Mouse (Mus musculus): ENCODE measurements around the gene Ddi2. TPM values are rescaled to one million over a fixed set of nuclear protein-coding genes. Genes with fewer than 3 reads are reported as not detected.

Ddi2 gene
- total RNA-seq, 2 experiments from 2014 or later, result 42.4 to 50.2 TPM

DNA sequence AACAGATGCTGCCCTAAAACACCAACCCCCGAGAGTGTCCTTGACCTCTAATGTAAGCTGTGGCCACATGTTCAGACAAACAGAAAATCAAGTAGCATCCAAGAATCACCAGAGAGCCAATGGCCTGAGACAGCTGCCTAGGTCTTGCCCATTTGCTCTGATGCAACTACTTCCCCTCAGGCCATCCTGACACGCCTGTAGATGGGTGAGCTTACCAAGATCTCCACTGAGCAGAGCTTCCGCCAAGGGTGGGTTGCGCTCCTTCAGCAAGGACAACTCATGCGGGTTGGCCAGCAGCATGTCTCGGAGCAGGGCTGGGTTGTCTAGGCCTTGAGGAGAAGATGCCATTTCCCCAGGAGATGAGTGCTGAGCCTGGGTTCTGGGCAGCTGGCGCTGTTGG lies 15.2 kb downstream of the Ddi2 start:
- DNase-seq (ENCODE audit: low spot score in 2 of 2), result no peak

DNA sequence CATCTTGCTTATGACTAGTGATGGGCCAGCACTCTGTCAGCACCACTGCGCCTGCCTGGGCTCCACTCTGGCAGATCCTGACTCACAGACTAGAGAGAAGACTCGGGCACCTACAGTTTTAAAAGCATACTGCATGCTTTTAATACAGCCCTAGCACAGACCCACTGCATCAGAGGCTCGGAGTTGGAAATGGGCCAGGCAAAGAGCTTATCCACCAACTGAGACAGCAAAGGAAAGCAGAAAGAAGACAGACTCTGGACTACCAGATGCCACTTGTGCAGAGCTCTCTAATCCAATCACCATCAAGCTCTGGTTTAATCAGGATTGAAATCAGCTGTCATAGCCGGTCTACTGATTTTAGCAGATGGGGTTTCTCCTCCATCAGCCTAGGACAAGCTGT lies 17.9 kb downstream of the Ddi2 start:
- no peak for DNase-seq (ENCODE audit: low spot score in 2 of 2)

DNA sequence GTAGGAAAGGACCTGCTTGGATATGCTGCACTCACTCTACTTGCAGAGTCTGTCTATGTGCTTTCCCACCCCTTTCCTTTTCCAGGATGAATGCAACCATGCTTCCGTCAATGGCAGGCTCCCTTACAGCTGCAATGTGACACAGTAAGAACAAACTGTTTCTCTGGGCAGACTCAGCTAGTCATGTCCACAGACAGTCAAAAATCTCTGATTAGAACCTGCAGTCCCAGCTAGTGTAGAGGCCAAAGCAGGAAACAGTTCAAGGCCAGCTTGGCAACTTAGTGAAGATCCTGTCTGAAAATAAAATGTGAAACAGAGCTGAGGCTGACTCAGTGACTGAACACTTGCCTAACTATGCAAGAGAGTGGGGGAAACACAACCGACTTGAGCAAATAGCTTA lies 18.6 kb downstream of the Ddi2 start:
- no peak for DNase-seq (ENCODE audit: low spot score in 2 of 2)

DNA sequence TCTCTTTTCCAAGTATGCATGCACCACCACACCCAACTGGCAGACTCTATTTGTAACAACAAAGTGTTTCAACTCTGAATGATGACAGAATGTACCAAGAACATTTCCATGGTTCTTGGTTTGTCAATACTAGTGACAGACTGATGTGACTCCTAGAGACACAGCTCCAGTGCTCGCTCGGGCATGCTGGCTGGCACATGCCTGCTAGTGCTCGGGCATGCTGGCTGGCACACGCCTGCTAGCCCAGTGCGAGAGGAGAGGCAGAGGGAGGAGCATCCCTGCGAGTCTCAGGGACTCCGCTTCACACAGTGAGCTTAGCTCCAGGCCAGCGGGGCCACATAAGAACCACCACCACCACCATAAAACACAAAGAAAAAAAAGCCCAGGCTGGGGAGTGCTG lies 28.5 kb downstream of the Ddi2 start:
- no peak for DNase-seq (ENCODE audit: low spot score in 2 of 2)

DNA sequence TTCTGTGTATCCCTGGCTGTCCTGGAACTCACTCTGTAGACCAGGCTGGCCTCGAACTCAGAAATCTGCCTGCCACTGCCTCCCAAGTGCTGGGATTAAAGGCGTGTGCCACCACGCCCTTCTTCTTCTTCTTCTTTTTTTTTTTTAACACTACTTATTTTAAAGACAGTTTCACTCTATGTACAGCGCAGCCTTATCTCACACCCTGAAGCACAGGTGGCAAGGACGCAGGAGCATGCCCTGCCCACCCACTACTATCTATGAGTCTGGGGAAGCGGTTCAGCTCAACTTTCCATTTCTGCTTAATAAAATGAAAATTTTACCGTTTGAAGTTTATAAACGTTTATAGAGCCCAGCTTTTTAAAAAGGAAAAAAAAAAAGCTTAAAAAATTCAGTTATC lies 34.7 kb downstream of the Ddi2 start:
- no peak for DNase-seq (ENCODE audit: low spot score in 2 of 2)

DNA sequence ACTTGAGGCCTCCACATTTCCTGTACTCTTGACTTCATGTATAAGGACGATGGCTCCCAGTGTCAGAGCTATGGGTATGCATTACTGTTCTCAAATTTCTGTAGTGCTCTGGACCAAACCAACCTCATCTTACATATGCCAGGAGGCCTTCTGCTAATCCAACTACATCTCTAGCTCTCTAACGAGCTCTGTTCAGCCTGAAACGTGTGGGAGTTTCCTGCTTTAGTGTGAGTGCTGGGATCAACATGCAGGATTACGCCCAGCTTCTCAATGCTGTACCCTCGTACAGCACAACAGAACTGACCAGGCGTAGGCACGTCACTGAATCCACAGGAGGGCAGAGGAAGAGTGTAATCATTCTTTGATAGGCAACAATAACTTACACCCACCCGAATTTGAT lies 36.7 kb downstream of the Ddi2 start:
- no peak for DNase-seq (ENCODE audit: low spot score in 2 of 2)

DNA sequence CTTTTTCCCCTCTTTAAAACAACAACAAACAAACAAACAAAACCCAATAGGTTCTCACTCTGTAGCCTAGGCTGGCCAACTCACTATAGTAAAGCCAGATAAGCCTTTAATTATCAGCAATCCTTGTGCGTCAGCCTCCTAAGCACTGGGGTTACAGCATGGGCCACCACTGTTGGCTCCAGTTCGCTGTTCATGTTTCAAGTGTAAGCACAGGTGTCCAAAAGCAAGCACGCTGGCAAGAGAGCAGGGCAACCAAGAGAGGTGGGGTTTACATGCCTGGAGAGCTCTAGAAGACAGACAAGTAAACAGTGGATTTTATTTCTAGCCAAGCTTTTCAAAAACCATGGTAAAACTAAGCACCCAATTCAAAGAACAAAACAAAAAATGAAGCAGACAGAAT lies 37.1 kb downstream of the Ddi2 start:
- DNase-seq (ENCODE audit: low spot score in 2 of 2), result no peak

DNA sequence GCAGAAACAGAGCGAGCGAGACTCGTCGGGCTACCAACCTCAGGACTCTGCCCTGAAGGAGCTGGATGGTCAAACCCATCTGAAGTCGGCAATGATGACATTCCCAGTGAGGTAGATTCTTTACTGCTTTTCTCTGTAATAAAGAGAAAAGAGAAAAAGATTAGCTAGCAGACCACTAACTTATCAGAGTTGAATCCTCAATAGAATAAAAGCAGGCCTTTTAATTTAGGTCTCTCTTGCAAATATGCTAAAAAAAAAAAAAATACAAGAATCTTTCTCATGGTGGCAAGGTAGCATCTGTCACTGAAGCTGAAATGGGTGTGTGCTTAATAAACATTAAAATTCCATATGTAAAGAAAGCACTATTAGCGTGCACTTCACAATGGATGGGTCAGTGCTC lies 37.7 kb downstream of the Ddi2 start, which contains the start of gene Rsc1a1:
Gene Rsc1a1 (minus strand): TSS at position 101 of the 400 bp plus-strand sequence.
- no peak for DNase-seq (ENCODE audit: low spot score in 2 of 2)

DNA sequence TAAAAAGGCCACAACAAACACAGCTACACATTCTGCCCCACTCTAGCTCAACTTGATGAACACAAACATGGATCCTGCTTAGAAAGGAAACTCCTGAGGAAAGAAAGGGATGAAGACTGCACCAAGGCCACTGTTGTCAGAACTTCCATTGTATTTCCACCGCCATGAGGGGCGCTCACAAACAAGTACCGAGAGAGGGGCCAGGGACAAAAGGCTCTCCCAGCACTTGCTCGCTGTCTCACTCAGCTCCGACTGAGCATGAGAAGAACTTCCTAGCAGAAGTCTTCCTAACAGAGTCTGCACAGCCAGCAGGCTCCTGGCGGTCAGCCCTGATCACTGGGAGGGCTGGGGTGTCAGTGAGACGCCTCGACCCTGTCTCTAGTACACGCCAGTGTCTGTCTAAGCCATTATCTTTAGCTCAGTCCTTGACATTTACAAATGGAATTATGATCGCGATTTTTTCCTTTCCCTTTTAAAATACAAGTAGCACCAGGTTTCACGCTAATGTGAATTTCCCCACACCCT lies 40.5 kb downstream of the Ddi2 start:
- DNase-seq (ENCODE audit: low spot score in 2 of 2), result peak in 1 of 2 experiments; percentile 27

DNA sequence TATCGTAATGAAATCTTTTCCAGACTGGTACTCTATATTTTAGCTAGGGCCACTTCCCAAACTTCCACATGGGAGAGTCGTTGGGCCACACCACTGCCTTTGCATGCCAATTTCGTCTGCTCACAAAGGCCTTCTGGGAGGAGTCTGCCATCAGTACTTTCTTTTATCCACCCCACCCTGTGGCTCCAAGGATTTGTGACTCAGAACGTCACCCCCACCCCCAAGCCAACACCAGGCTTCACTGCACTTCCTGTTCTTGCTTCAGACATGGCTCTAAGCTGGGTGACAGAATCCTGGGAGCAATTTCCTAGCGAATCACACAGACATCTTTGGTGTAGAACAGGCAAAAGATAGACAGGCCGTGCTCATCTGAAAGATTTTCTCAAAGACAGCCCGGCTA lies 41.5 kb downstream of the Ddi2 start:
- no peak for DNase-seq (ENCODE audit: low spot score in 2 of 2)

DNA sequence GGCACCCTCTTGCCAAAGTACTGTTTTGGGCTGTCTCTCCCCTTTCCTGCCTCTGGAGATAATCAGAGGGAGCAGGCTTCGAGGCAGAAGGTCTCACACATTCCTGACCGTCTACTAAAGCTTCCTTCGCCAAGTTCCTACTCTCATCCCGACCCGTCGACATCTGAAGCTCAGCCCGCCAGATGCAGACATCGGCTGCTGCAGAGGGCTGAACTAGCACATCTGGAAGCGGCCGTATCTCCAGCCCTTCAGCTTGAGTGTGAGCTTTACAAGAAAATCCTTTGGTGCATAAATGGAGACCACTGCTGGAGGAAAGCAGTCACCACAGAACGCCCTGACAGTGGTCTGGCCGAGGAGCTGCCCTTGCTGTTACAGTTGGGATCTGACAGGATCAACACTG lies 42.3 kb downstream of the Ddi2 start:
- DNase-seq (ENCODE audit: low spot score in 2 of 2), result no peak

DNA sequence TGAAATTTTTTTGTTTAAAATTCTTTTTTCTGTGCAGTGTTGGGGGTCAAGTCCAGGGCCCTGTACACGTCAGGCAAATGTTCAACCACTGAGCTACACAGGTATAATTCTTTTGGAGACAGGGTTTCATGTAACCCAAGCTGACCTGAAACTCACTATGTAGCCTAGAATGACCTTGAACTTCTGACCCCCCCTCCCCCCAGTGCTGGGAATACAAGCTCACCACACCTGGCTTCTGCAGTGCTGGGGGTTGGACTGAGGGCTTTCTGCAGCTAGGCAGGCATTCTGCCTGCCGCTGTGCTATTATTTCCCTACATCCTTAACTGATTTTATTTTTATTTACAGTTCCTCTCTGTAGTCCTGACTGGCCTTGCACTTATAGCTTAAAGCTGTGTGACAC lies 44.2 kb downstream of the Ddi2 start:
- DNase-seq (ENCODE audit: low spot score in 2 of 2), result no peak

DNA sequence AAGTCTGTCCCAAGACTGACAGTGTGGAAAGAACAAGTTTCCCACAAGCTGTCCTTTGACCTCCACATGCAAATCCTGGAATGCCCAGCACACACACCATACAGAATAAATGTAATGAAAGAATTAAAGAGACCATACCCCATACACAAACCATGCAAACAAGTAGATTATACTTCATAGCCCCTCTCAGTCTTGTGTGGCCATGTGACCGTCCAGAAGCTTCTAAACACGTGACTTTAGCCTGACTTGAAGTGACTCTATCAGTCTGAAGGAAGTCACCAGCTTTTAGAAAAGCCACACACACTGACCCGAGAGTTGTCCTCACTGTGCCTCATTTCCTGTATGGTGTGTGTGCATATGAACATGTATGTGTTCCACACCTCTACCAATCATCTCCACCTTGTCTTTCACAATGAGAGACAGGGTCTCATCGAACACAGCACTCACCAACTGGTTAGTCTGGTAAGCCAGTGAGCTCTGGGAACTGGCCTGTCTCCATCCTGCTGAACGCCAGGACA lies 46.7 kb downstream of the Ddi2 start:
- no peak for DNase-seq (ENCODE audit: low spot score in 2 of 2)

DNA sequence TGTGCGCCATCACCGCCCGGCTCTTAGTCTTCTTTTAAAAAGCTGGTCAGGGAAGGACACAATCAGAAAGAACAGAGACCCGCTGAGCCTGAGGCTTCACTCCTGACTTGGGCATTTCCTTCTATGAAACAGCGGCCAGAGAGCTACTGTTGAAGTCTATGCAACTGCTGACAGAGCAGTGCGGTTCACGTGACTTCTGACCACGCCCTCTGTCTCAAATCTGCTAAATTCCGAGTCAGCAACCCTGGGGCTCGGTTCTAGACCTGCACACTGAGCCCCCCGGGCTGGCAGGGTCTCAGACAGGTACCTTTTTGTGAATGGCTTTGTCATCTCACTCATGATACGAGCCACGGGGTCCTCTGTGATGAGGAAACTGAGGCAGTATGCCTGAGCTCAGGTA lies 50.9 kb downstream of the Ddi2 start:
- no peak for DNase-seq (ENCODE audit: low spot score in 2 of 2)

DNA sequence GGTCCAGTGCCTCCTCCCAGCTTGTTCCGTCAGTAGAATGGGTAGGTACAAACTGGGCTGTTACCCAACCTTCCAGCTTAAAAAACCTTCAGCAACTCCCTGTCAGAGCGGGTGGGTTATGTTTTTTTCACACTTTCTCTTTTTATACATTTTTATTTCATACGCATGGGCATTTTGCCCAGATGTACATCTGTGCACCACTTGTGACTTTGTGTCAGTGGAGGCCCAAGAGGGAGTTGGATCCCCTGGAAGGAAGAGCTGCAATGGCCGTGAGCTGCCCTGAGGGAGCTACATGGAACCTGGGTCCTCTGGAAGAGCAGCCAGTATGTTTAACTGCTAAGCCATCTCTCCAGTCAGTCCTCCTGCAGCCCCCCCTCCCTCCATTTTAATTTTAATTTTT lies 51.8 kb downstream of the Ddi2 start:
- DNase-seq (ENCODE audit: low spot score in 2 of 2), result no peak

DNA sequence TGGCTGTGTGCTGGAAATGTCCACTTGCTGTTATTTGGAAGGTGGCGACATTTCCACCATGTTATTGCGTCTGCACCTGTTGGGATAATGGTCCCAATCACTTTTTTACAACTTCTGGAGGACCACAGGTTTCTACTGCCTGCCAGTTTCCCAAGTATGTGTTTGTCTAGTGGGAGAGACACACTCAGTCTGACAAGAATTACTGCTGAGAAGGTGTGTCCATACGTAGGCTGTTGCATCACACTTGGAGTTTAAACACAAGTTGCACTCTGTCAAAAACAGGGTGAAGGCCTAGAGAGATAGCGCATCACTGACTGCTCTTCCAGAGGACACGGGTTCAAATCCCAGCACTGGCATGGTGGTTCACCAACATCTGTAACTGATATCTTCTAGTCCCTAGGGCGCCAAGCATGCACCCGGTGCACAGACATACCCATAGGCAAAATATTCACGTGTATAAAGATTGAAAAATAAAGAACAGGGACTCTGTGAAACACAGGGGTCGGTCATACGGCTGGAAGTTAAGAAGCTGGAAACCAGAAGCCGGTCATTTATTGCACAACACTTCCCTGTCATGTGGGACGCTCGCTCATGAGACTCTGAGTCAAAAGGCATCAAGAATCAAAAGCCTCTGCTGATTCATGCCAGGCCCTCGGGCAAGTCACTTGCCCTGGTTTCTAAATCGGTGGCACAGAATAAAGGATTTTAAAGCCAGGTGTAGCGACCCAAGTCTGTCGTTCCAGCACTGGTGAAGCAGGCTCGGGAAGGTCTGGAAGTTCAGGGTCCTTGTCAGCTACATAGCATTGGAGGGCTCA lies 53.1 kb downstream of the Ddi2 start:
- no peak for DNase-seq (ENCODE audit: low spot score in 2 of 2)

DNA sequence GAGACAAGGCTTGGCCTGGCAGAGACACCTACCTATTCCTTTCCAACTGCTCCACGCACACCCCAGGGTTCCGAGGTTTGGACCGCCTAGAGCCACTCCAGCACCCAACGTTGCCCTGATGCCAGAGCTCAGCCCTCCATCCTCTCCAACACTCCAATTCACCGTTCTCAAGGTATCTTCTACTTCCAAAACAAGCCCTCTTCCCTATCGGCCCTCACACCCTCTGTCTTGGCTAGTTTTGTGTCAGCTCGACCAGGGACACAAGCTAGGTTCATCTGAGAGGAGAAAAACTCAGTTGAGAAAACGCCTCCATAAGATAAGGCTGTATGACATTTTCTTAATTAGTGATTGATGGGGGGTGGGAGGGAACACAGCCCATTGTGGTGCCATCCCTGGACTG lies 58.4 kb downstream of the Ddi2 start, which contains the start of gene Plekhm2:
Gene Plekhm2 (minus strand): TSS at position 101 of the 400 bp plus-strand sequence.
- DNase-seq (ENCODE audit: low spot score in 2 of 2), result no peak

DNA sequence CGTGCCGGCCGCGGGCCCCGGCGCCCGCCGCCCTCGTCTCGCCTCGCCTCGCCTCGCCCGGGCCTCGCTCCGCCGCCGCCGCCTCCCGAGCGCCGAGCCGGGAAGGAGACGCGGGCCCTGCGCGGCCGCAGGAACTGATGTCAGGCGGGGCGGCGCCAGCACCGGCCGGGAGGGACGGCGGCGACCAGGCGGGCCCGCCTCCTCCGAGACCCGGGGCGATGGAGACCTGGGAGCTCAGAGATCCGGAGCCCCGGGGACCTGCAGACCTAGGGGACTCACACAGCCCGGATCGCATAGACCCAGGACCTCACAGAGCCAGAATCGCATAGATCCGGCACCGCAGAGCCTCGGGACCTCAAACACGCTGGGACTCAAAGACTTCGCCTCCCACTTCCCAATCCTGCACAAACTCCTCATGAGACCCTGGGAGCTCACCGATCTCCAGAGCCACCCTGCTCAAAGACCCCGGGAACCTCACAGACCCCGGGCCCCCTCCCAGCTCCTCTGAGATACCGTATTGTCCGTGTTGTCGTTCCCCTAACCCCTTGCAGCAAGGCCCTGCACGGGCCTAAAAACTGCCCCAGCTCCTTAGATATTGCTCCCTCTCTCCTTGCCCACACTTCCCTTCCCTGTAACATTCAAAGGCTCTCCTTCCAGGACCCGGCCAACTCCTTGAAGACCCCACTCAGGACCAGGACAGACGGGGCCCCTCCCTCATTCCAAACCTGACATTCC lies 59.0 kb downstream of the Ddi2 start:
- peak; percentile 70 to 81 for DNase-seq (ENCODE audit: low spot score in 2 of 2)

DNA sequence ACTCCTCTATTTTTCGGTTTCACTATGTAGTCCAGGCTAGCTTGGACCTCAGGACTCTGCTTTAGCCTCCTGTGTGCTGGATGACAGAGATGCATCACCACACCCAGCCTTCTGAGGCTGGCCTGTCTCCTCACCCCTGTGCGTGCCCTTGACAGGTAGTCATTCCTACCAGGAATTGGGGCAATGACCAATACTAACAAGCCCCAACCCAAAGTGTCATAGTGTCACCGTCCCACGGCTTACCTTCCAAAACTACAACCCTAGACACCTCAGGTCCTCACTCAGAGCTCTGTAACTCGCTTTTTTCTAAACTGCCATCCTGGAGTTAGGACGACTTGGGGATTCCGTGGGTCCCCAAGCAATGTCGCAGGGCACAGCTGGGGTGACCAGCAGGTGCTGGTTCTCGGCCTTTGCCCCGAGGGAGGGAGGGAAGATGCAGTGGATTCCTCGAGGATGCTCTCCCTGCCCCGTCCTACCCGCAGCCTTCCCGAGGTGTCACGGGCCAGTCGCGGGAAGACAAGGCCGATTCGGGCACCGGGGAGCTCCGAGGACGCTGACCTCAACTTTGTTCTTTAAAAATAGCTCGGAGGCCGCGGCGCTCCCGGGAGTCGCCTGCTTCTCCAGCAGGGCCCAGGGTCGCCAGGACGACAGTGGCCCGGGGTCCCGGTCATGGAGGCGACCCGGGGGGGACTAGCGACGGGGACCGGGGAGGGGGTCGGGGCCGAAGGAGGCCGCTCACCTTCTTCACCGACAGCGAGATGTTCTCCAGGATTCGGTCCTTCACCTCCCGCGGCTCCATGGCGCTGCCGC lies 59.9 kb downstream of the Ddi2 start:
- peak in 1 of 2 experiments; percentile 50 for DNase-seq (ENCODE audit: low spot score in 2 of 2)

DNA sequence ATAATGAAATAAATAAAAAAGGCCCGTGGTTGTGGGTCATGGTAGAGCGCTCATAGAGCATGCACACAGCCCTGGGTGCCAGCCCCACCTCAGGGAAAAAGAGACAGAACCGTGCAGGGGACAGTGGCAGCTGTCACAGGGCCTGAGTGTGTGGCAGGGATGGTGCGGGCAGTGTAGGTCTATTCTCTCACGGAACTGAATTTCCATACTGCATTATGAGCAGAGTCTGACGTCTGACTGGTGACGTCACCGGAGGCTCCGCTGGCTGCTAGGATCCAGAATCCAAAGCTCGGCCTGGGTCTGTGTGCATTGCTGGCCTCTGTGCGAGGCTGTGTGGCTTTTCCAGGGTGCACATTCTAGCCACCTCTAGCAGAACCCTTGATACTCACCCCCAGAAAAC lies 62.3 kb downstream of the Ddi2 start:
- DNase-seq (ENCODE audit: low spot score in 2 of 2), result no peak

DNA sequence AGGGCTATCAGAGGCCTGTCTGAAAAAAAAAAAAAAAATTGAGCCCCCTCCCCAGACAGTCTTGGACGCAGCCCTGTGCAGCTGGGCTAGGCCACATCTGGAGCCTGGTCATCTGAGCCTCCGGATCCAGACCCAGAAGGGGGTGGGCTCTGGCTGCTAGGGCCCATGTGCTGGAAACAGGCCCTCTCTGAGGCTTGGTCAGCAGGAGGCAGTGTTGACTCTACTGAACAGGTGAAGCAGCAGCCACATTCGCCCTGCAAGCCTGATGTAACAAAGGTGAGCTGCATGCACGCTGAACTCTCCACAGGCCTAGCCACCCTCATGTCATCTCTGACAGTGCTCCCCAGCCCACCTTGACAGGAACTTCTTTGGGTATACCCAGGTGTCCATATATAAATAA lies 63.5 kb downstream of the Ddi2 start:
- no peak for DNase-seq (ENCODE audit: low spot score in 2 of 2)
